Mouse (Mus musculus) urinary bladder, postnatal 25 days (tissue): ENCODE measurements around the gene Adcy5.

Experiments
- DNase-seq: peaks from one replicate; pipeline ENCODE4 v3.0.0; 2022; ENCODE audit warnings: low spot score

Gene Adcy5

DNA sequence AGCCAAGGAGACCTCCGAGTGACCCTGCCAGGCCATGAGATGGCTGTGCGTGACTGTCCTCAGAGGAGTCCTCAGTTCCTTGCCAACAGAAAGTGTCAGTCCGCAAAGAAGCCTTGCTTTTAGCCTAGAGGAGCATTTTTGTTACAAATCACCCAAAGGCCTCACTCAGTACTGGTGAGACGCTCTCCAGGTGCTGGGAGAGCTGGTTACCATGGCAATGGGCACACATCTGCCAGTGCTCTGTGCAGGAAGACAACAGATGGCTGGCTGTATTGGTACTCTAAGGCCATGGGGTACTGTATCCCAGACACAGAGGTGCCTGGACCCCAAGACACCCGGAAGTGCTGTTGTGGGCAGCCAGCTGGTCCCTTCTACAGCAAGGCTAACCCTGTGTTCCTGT lies 51.0 kb downstream of the Adcy5 start:
- DNase-seq = no peak

DNA sequence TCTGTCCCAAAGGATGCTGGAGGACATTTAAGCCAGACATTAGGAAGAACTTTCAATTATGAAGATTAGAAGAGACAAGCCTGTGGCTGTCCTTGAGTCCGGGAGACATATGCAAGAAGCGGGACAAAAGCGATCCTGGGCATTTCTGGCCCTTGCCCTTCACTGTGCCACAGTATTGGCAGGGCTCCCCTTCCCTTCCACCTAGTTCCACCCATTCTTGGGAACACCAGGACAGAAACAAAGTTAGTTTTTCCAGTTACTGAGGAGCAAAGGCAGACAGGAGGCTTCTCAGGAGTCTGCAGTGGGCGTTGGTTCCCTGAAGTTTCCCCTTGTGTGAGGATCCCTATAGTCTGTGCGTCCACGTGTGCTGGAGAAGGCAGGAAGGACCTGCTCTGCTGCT lies 51.7 kb downstream of the Adcy5 start:
- no peak for DNase-seq

DNA sequence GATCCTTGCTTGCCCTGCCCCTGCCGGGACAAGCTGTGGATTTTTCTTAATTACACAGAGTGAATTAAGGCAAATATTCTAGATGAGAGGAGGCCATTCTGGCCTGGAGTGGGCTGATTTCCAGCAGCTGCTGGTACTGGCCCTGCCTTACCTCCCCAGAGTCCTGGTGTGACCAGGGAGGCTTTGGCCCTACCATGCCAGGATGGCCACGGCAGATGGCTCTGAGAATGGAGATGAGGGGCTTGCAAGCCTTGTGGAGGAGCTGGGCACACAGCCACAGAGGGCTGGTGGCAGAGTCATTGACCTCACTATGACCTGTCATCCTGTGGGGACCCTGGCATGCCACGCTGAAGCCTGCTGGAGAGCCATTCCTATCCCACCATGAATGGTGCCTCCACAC lies 54.1 kb downstream of the Adcy5 start:
- DNase-seq = no peak

DNA sequence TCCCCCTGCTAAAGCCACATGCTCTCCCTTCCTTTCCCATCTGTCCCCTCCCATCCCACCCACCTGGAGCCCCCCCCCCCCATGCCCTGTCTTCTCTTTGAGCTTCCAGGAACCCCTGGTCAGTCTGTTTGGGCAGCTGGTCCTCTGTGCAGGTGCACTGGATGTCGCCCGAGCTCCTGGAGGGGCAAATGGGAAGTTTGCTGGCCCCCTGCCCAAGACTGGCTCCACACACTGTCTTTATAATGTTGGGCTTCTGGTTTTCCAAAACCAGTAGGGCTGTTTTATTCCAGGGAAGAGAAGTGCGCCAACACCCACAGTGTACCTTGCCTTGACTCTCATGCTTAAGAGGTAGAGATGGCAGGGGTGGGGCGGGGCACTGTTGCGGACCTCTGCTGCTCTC lies 55.1 kb downstream of the Adcy5 start:
- DNase-seq = no peak

DNA sequence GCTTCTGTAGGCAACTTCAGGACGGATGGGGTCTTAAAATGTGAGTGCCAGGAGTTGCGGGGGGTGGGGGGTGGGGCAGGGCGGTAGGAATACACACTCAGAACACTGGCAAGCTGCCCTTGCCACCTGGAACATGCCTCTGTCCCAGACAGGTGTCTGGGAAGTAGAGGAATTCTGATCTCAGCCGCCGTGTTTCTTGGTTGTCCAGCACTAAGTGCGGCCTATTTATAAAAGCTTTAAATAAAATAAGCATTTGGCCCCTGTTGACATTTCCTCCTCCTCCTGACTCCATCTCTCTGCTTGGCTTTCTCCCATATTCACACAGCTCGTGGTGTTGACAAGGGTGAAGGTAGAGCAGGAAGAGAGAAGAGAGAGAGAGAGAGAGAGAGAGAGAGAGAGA lies 60.4 kb downstream of the Adcy5 start:
- DNase-seq = no peak

DNA sequence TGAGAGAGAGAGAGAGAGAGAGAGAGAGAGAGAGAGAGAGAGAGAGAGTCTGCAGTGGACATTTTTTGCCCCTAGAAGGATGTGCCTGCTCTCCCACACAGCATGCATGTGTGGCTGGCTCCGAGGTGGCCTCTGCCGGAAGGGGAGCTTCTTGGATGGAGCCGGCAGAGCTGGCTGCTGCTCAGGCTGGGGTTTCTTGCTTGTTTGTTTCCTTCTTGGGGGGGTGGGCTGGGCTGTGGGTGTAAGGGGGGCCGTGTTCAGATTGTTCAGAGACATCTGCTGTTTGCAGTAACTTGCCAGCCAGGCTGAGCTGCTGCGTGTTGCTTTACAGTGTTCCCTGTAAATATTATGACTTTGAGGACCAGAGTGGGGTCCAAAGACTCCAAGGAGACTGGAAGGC lies 60.8 kb downstream of the Adcy5 start:
- DNase-seq = no peak

DNA sequence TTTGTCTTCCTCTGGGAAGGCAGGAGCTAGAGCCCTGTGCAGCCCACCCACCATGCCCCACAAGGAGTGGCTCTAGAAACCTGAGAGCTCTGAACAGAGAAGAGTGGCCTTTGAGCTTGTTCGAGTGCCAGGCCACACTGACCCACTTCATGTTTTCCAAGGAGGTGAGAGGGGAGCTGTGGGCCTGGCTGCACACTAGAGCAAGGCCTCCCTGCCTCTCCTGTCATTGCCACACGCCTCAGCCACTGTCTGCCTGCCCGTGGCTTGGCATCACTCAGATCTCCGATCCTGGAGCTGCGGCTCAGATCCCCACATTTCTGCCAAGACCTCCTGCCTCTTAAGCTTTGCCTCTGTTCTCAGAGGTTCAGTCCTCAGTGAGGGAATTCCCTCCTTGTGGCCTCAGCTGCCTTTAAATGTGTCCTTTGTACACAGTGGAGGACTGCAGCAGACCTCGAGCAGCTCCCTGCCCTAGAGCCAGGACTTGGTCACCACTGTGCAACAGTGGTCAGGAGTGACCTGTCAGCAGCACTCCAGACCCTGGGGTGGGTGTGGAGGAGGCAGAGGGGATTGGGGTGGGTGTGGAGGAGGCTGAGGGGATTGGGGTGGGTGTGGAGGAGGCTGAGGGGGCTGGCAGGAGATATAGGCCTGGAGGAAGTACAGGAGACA lies 62.3 kb downstream of the Adcy5 start:
- no peak for DNase-seq

DNA sequence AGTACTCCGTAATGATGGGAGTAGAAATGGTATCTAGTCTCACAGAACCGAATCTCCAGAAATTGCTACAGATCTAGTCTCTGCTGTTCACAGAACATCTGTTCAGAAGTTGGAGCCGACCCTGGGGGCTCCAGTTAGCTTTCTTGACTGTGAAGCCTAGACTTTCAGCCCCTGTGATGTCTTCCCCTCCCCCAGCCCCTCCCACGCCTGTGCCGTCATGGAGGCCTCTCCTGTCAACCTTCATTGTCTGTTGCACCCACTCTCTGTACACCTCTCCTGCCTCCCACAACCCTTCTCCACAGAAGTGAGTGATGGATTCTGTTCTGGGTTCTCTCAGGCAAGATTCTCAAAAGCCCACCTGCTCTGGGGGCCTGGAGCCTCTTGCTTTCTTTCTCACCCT lies 65.7 kb downstream of the Adcy5 start:
- no peak for DNase-seq

DNA sequence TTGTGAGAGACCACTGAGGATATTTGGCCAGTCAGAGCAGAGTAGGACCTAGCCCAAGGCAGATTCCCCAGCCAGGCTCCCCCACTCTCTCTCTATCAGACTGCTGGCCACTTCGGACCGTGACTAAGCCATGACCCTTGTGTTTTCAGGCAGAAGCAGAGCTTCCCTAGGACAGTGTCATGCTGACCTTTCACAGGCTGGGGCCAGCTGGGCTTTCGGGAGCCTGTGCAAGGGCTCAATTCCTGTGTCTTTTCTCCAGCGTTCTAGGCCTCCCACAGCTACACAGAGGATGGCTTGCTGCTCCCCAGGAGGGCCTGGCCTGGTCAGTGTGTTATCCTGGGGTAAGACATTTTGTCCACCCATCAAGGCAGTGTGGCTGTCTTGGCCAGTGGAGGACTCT lies 66.9 kb downstream of the Adcy5 start:
- no peak for DNase-seq

DNA sequence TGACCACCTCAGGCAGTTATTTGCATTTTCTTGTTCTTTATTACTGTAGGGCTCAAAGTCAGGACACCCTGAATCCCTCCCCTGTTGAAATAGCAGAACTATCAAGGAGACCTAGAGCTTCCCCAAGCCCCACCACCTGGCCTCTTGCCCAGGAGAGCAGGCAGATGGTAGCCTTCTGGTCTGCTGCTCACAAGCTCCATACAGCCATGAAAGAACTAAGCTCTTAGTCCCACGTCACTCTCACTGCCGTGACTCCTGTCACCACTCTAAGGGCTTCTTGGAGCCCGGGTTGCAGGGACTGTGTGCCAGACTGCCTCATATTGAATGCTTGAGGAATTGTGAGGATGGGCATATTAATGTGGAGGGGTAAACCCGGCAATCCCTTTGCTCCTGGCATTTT lies 69.3 kb downstream of the Adcy5 start:
- no peak for DNase-seq

DNA sequence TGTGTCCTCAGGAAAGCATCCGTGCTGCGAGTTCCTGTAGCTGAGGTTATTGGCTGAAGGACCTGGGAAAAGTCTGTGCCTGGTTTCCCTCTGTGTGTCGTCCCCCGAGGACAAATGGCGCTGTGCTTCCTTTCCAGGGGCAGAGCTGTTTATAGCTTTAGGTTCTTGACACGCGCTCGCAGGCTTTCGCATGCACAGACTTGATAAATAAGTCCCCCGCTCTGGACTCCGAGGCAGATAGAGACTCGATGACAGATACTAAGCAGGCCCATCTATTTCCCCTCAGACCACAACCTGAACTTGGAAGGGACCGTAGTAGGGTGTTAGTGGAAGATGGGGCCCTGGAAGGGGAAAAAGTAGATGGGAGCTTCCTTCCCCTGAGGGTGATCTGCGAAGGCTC lies 70.0 kb downstream of the Adcy5 start:
- DNase-seq = no peak

DNA sequence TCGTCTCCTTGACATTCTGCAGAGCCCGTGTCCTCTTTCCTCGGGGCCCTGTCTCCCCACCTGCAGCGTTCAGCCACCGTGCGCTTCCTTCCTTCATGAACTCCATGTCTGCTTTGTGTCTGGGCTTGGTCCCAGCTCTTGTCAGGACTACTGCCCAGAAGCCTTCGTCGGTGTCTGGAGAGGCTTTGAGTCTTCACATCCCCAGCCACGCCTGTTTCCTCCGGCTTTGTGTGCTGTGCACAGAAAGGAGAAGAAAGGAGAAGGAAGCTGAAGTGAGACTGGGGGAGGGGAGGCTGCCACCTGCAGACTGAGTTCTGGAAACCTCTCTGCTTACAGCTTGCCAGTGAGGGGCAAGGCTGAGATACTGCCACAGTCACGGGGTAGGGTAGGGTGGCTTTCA lies 74.9 kb downstream of the Adcy5 start:
- no peak for DNase-seq

DNA sequence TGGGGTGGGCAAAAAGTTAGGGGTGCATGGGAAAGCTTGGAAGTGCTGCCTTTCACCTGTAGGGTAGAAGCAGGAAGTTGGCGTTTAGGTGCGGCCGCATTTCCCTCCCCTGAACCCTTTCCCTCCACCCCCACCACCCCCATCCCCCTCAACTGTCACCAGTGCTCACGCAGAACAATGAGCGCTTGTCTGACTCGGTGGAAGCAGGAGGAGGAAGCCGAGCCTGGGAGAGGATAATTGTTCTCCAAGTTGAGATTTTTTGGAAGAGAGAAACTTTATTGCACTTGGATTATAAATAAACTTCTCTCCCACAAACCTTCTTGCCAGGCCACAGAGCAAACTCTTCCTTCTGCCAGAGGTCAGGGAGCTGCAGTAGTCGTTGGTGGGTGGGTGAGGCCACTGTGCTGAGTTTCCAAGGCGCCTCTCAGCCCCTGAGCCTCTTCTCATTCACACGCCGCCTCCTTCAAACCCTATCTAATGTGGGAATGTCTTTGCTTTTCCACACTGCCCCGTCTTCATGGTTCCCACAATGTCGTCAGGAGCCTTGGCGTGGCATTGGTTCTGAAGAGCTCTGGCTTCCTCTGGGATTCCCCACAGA lies 77.6 kb downstream of the Adcy5 start:
- DNase-seq = no peak

DNA sequence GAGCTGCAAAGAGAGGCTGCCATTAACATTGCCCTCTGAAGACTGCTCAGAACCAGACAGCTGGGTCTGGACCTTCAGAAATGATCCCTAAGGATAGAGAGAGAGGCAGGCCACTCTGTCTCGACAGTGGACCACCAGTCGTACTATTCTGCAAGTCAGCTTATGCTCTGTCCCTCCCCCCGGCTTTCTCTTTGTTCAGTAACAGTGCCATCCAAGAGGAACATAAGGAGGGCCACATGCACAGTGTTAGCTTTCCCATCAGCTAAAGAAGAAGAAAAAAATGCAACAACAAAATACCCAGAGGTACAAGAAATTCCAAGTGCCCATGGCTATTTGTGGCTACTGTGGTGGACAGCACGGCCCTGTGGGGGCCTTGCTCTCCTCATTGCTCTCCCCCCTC lies 78.7 kb downstream of the Adcy5 start:
- no peak for DNase-seq

DNA sequence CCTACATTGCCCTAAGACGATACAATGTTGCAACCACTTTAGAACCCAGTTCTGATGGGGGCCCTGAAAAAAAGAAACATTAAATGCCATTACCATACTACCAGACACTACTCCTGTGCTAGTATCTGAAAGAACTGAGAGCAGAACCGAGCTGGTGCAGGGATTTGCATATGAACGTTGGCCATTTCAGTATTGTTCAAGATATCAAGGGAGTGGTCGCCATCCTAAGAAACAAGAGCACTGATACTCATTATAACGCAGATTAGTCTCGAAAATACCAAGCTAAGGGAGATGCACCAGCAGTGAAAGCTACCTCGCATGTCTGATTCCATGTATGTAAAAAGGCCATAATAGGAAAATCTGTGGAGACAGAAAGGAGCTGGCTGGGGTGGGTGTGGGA lies 82.4 kb downstream of the Adcy5 start:
- DNase-seq = no peak

DNA sequence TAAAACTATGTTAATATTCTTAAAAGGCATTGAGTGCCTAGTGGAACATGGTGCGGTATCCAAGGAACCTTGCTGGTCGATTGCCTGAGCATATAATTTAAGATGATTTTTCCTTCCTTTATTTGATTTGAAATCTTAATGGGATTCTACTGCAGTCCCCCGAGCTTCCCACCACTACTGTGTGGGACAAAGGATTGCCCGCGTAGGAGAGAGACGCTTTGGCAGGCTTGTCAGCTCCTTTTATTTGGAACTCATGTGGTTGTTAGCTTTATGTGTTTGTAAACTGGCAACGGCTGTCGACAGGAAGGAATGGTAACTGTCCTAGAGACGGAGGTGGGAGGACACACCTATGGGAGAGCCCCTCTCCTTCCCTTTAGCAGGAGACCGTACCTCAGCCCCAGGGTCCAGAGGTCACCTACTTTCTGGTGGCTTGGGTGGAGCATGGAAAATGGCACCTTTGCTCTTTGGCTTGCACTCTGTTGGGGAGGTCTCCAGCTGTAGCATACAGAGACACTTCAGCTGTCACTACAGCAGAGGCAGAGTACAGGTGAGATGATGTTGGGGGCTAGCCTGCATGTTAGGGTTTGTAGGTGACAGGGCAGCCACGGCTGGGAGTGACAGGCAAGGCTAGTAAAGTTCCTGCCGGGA lies 84.8 kb downstream of the Adcy5 start:
- DNase-seq = no peak

DNA sequence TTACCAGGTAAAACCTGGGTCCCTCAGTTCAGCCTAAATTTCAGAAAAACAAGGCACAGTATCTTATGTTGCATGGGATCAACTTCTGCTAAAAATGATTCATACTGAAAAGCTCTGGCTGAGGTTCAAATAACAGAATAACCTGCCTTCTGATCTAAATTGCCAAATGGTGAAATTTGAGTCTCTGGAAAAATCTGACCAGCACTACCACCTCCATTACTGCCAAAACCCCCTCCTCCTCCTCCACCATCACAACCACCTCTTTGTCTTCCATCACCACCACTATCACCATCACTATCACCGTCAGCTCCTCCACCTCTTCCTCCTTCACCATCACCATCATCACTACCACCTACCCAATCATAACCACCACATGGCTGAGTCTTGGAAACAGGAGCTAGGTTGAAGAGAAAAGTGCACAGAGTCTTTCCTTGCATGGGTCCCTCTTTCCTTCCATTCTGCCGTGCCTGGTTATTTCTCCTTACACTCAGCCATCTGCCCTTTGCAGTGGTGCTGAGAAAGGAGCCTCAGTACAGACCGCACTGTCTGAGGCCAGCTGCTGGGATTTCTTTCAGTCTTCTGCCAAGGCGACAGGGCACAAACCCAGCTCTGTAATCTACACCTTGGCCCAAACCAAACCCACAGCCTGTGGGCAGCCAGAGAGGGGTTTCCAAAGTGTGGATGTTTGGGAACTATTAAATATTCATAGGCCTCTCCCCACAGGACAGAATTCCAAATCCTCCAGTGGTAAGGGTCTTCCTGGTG lies 85.5 kb downstream of the Adcy5 start:
- DNase-seq = no peak

DNA sequence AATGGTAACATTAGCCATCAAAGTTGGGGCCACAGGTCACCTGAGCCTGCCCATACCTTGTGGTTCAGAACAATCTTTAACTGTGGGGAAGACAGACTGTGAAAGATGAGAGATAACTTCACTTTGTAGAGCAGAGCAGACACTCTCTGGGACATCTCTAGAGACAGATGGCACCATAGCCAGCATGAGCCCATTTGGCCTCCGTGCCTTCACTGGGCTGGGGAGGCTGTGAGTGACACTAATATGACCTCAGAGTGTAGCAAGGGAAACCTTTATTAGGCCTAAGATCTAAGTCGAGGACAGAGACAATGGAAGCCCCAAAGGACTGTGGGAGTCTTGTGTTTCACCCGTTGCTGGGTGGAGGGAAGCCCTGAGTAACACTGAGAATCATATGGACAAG lies 92.7 kb downstream of the Adcy5 start:
- no peak for DNase-seq

DNA sequence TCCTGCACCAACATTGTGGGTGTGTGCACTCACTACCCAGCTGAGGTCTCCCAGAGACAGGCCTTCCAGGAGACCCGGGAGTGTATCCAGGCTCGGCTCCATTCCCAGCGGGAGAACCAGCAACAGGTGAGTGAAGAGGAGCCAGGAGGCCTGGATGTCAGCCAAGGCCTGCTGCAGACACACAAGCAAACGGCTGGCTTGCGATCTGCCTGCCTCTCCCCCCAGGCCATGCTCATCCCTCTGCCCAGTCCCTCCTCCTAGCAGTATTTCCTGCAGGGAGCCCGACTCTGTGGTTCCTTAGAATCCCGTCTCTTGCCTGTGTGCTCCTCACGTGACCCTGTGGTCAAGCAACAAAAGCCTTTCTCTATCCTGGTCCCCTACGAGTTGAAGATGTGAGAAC lies 94.1 kb downstream of the Adcy5 start:
- no peak for DNase-seq

DNA sequence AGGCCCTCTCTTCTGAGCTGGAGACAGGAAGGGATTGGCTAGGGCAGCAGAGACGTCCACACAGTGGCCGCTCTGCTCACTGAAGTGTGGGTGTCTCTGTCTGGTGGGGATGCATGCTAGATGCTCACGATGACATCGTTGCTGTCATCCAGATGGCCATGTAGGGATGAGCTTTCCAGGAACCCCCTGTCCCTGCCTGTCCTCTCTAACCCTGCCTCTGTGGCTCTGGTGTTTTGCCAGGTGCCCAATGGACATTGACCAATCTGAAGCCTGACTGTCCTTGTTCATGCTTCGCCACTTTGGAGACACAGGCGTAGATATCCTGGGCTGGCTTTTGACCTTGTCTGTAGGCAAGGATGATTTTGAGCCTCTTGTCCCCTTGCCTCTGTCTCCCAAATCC lies 95.1 kb downstream of the Adcy5 start:
- no peak for DNase-seq

DNA sequence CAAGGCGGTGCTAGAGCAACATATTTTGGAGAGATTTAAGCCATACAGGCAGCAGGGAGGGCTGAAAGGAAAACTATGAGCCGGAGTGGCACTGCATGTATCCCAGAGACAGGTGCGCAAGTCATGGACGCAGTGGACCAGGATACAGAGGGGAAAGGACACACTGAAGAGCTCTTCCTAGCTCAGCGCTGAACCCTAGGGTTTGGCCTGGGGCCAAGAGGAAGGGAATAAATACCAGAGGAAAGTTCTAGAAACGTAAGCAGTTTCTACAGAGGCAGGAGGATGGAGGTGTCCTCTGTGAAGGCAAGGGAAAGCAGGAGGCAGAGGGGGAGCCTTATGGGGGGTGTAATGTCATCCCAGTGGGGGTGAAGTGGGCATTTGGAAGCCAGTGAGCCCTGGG lies 97.0 kb downstream of the Adcy5 start:
- no peak for DNase-seq

DNA sequence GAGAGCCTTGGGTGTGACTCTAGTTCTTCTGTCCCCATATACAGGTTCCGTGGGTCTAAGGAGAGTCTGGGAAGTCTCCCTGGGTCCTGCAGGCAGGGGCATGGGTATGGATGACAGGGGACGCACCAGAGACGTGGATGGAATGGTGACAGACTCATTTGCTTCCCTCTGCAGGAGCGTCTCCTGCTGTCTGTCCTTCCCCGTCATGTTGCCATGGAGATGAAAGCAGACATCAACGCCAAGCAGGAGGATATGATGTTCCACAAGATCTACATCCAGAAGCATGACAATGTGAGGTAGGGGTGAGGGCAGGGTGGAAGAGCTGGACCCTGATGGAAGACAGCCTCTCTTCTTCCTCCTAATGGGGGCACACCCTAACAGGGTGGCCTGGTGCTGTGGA lies 98.3 kb downstream of the Adcy5 start:
- DNase-seq = no peak

DNA sequence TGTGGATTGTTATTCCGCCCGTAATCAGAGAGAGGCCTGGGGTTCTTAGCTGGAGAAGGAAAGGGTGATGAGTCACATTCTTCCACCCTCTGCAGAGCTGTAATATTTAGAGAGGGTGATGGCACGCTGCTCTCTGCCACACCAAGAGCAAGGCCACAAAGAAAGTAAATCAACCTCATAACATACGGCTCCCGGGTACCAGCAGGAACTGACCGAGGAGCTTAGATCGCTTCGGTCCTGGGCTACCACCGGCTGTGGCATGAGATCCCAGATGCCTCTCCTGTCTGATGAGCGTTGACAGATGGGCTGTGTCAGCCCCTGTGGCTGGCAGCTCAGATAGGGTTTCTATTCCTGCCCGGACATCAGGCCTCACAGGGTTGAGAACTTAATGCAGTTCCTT lies 101.3 kb downstream of the Adcy5 start:
- no peak for DNase-seq
